Mouse (Mus musculus) thymus, adult 2 months (tissue): Measurements from ENCODE around the gene Gapdh. TPM values are rescaled to one million over a fixed set of nuclear protein-coding genes. Genes with fewer than 3 reads are reported as not detected.

ENCODE experiments used
- DNase-seq: peaks from one replicate; pipeline ENCODE4 v3.0.0; 2021
- H3K27ac ChIP-seq: fragments of 200-500 bp; 2 replicates; pipeline ENCODE4 v1.5.1; 2012; ENCODE audit warnings: low read length, control low read depth; ENCODE audit not compliant: control insufficient read depth, insufficient read depth
- H3K27me3 ChIP-seq: fragments of 200-500 bp; 2 replicates; pipeline ENCODE4 v1.6.1; 2012; ENCODE audit warnings: mild to moderate bottlenecking, low read length, moderate library complexity, mixed read lengths; ENCODE audit not compliant: control insufficient read depth, insufficient read depth
- H3K36me3 ChIP-seq: fragments of 200-500 bp; 2 replicates; pipeline ENCODE4 v1.6.1; 2012; ENCODE audit warnings: mild to moderate bottlenecking, low read length, moderate library complexity; ENCODE audit not compliant: control insufficient read depth, insufficient read depth
- H3K4me1 ChIP-seq: fragments of 200-500 bp; replicated peaks from 2 replicates; pipeline ENCODE4 v1.6.1; 2012; ENCODE audit warnings: low read length; ENCODE audit not compliant: control insufficient read depth, insufficient read depth
- H3K4me3 ChIP-seq: fragments of 200-500 bp; 2 replicates; pipeline ENCODE4 v1.5.1; 2012; ENCODE audit warnings: mild to moderate bottlenecking, low read length, control low read depth, moderate library complexity; ENCODE audit not compliant: control insufficient read depth, insufficient read depth
- CTCF ChIP-seq: fragments of 200-500 bp; IDR thresholded peaks from 2 replicates; pipeline ENCODE4 v1.5.1; 2012; ENCODE audit warnings: mild to moderate bottlenecking, control low read depth, low read length, moderate library complexity, borderline replicate concordance; ENCODE audit not compliant: control insufficient read depth, poor library complexity, insufficient read depth; ENCODE audit errors: extremely low read depth
- POLR2A ChIP-seq: fragments of 200-500 bp; IDR thresholded peaks from 2 replicates; pipeline ENCODE4 v1.6.1; 2012; ENCODE audit warnings: mild to moderate bottlenecking, low read length, control low read depth, moderate library complexity; ENCODE audit not compliant: control insufficient read depth, poor library complexity, insufficient read depth; ENCODE audit errors: extremely low read depth
- WGBS: fragments of 180-500 bp; shearing (Covaris S2); methylation state at CpG from one replicate; pipeline ENCODE4 v1.1.7; 2018; 5-methylcytosine and 5-hydroxymethylcytosine counted together
- polyA plus RNA-seq: library from polyadenylated mRNA; depleted of rRNA; stranded (reverse); fragments of >200 nt; gene quantifications from 2 replicates; pipeline ENCODE4 v1.2.3, GENCODE M21; 2012

Gene Gapdh
- polyA plus RNA-seq, 1 experiment, result 3,688 TPM

- 93% methylated on average over 4 of the region's 4 CpGs for WGBS
- Histone ChIP-seq H3K4me3 (no peak overlapping the region), H3K27ac (no peak overlapping the region), H3K27me3 (no peaks in the 10 kb centered on the region), H3K36me3 (peaks cover 20% of the 10 kb centered on the region), H3K4me1 (no peaks in the 10 kb centered on the region)
- DNase-seq, result no peak
- TF ChIP-seq CTCF (no peak), POLR2A (no peak)
Observed at GRCm38 (mm10) chr6:125153682-125154081, 12.6 kb downstream of the Gapdh start.

DNA sequence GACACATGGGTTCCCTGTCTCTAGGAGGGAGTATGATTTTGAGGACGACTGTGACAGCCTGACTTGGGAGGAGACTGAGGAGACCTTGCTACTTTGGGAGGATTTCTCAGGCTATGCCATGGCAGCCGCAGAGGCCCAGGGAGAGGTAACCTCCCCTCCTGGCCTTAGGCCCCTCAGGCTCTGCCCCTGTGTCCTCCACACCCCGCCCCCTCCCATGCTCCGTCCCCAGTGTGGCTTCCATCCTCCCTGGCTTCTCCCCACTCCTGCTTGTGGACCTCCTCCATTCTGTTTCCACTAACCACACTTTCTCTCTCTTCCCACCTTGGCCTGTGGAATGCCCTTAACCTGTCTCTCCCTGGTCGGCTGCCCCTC, 13.3 kb downstream of the Gapdh start:
- Histone ChIP-seq H3K4me1 (peaks cover 4% of the 10 kb centered on the region; the same call in 1 of the 2 replicates), H3K27ac (no peak overlapping the region), H3K36me3 (peaks cover 20% of the 10 kb centered on the region), H3K4me3 (no peak overlapping the region), H3K27me3 (no peaks in the 10 kb centered on the region)
- TF ChIP-seq CTCF (no peak), POLR2A (no peak)
- no peak for DNase-seq
- 96% methylated on average over 5 of the region's 5 CpGs for WGBS

GRCm38 (mm10) chr6:125152212-125153017, 13.9 kb downstream of the Gapdh start:
- Histone ChIP-seq H3K36me3 (peaks cover 18% of the 10 kb centered on the region), H3K4me3 (no peak overlapping the region), H3K27me3 (no peaks in the 10 kb centered on the region), H3K4me1 (peaks cover 5% of the 10 kb centered on the region; the same call in 1 of the 2 replicates), H3K27ac (no peak overlapping the region)
- TF ChIP-seq CTCF, result no peak
- no peak for TF ChIP-seq POLR2A
- 95% methylated on average over 22 of the region's 22 CpGs for WGBS
- DNase-seq, result no peak

- peaks cover 16% of the 10 kb centered on the region for H3K36me3 ChIP-seq
- H3K27me3 ChIP-seq, result no peaks in the 10 kb centered on the region
- H3K4me1 ChIP-seq, result peaks cover 26% of the 10 kb centered on the region
- no peak overlapping the region for H3K4me3 ChIP-seq
- no peak for DNase-seq
- TF ChIP-seq CTCF (no peak), POLR2A (no peak)
- 92% methylated on average over 7 of the region's 7 CpGs for WGBS
- no peak overlapping the region for H3K27ac ChIP-seq
Observed at GRCm38 (mm10) chr6:125149569-125149950, 16.7 kb downstream of the Gapdh start.

GRCm38 (mm10) chr6:125148926-125149568, 17.2 kb downstream of the Gapdh start:
- H3K36me3 ChIP-seq, result peaks cover 16% of the 10 kb centered on the region
- DNase-seq, result no peak
- no peaks in the 10 kb centered on the region for H3K27me3 ChIP-seq
- 78% methylated on average over 16 of the region's 16 CpGs for WGBS
- H3K4me3 ChIP-seq, result no peak overlapping the region
- no peak overlapping the region for H3K27ac ChIP-seq
- H3K4me1 ChIP-seq, result peaks cover 26% of the 10 kb centered on the region
- no peak for TF ChIP-seq POLR2A
- TF ChIP-seq CTCF, result no peak

DNA sequence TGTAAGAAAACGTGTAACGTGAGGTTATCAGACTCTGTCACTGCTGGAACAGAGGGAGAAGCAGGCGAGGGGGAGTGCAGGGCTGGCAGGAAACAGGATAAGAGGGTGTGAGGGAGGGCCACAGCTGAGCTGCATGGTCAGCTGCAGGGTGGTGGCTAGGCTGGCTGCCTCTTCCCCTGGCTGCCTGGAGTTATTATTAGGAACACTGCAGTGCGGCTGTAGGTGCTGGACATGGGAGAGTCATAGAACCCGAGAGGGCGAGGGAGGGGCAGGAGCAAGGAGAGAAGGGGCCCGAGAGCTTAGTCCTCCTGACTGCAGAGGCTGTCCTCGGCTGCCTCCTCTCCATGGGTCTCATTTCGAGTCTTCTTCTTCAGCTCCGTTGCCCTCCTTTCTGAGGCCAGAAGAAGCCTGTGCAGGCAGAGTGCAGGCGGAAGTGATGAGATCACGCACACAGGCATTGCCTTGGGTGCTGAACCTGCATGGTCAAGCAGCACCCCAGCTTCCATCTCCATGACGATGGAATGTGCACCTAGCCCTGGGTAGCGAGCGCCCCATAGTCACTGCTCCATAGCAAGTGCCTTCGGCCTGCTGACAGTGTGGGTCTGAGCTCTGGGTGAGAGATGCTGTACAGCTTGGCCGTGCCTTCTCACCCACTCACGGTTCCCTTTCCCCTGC, 17.9 kb downstream of the Gapdh start:
- DNase-seq, result no peak
- Histone ChIP-seq H3K4me1 (peaks cover 26% of the 10 kb centered on the region), H3K4me3 (no peak overlapping the region), H3K27ac (no peak overlapping the region), H3K27me3 (no peaks in the 10 kb centered on the region), H3K36me3 (peaks cover 13% of the 10 kb centered on the region)
- 77% methylated on average over 18 of the region's 18 CpGs for WGBS
- TF ChIP-seq CTCF (no peak), POLR2A (no peak)
